Mouse (Mus musculus): ENCODE data around the gene Sycp3. TPM values are rescaled to one million over a fixed set of nuclear protein-coding genes. Genes with fewer than 3 reads are reported as not detected.

Gene Sycp3
- total and polyA plus RNA-seq, 3 experiments: not detected

DNA sequence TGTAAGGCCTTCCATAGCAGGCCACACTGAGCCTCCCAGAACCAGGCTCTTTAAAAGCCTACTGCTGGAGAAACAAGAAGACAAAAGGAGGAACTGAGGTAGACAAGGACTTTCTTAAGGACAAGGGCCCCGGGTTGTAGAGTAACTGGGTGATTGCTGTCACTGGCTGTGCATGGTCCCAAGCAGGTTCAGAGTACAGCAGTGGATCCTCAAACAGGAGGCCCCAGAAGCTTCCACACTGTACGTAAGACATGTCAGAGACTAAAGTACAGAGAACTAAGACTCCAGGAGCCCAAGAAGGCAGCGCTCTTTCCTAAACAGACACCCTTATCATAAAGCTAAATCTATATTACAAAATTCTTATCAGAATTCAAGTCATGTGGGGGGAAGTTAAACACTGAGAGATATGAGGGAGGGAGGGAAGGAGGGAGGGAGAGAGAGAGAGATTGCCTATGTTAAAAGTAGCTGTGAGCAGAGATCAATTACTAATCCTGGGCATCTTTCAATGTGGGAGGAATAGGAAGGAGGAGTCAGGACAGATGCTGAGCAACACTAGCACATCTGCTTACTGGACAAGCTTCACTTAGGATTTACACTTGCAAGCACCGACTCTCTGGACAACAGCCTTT is 35.7 kb downstream of the Sycp3 start:
- 0 out of 4 replicates have a peak, but pooled peaks cover 0 to 2% of the 10 kb centered on the region in 2 experiments for H3K36me3 ChIP-seq (ENCODE audit: control insufficient read depth in 1 of 2, insufficient read depth in 2 of 2, low read length in 2 of 2)
- H3K79me2 ChIP-seq (ENCODE audit: control insufficient read depth, insufficient read depth, low read length, poor library complexity): no peaks in the 10 kb centered on the region
- no peak overlapping the region for H3K9ac ChIP-seq (ENCODE audit: control insufficient read depth, low read depth, low read length, poor library complexity, severe bottlenecking)
- peaks cover 4 to 11% of the 10 kb centered on the region in 2 experiments; a peak in 3 of 4 replicates for H3K4me1 ChIP-seq (ENCODE audit: control insufficient read depth in 1 of 2, insufficient read depth in 2 of 2, low read length in 2 of 2)
- no peaks in the 10 kb centered on the region for H3K27me3 ChIP-seq (ENCODE audit: control insufficient read depth in 1 of 2, insufficient read depth in 2 of 2, low read length in 2 of 2)
- no peak overlapping the region for H3K4me3 ChIP-seq (ENCODE audit: control insufficient read depth in 1 of 2, insufficient read depth in 1 of 2, low read depth in 2 of 2, low read length in 2 of 2)
- DNase-seq (ENCODE audit: low read depth, low spot score): peak; percentile 43
- H3K27ac ChIP-seq (ENCODE audit: control insufficient read depth, low read depth, low read length): no peak overlapping the region
- no peaks in the 10 kb centered on the region for H3K9me3 ChIP-seq (replicated peaks; ENCODE audit: insufficient read depth, low read length)
- TF ChIP-seq EP300 (IDR thresholded peaks at IDR 0.05; ENCODE audit: low read depth in 1 of 2, low read length in 2 of 2) (no peak), GATA1 (IDR thresholded peaks at IDR 0.05; ENCODE audit: low read depth, low read length) (peak; percentile 38; the same call in 1 of the 2 replicates), USF1 (IDR thresholded peaks at IDR 0.05; ENCODE audit: low read depth, low read length) (peak; percentile 58)

GRCm38 (mm10) chr10:88496864-88497564 is 37.6 kb downstream of the Sycp3 start:
- Histone ChIP-seq H3K4me1 (ENCODE audit: control insufficient read depth in 1 of 2, insufficient read depth in 2 of 2, low read length in 2 of 2) (peaks cover 4 to 15% of the 10 kb centered on the region in 2 experiments; a peak in 3 of 4 replicates), H3K27ac (ENCODE audit: control insufficient read depth, low read depth, low read length) (no peak overlapping the region), H3K27me3 (ENCODE audit: control insufficient read depth in 1 of 2, insufficient read depth in 2 of 2, low read length in 2 of 2) (no peaks in the 10 kb centered on the region), H3K79me2 (ENCODE audit: control insufficient read depth, insufficient read depth, low read length, poor library complexity) (no peaks in the 10 kb centered on the region), H3K9me3 (replicated peaks; ENCODE audit: insufficient read depth, low read length) (no peaks in the 10 kb centered on the region), H3K4me3 (ENCODE audit: control insufficient read depth in 1 of 2, insufficient read depth in 1 of 2, low read depth in 2 of 2, low read length in 2 of 2) (no peak overlapping the region), H3K36me3 (ENCODE audit: control insufficient read depth in 1 of 2, insufficient read depth in 2 of 2, low read length in 2 of 2) (0 out of 4 replicates have a peak, but pooled peaks cover 0 to 2% of the 10 kb centered on the region in 2 experiments), H3K9ac (ENCODE audit: control insufficient read depth, low read depth, low read length, poor library complexity, severe bottlenecking) (no peak overlapping the region)
- TF ChIP-seq USF2 (IDR thresholded peaks at IDR 0.05; ENCODE audit: borderline replicate concordance in 1 of 2, insufficient read depth in 1 of 2, low read depth in 1 of 2, low read length in 2 of 2): no peak
- no peak for DNase-seq (ENCODE audit: low read depth, low spot score)

DNA sequence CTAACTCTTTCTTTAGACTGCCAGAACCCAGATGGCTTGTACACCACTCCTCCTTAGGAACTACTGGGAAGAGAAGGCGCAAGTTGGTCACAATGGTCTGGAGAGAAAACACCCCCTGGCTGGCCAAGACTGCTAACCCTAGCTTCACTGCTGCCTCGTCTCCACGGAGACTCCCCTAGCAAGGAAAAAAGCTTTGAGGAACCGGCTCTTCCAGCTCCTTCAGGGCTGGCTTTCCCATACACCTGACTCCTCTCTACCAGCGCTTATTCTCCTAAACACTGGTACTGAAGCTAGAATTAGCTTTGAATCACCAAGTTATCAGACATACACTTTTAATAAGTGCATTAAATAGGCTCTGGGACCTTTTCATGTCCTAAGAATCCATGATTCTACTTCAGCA is 40.6 kb downstream of the Sycp3 start:
- peaks cover 0 to 7% of the 10 kb centered on the region in 2 experiments; a peak in 2 of 4 replicates for H3K36me3 ChIP-seq (ENCODE audit: control insufficient read depth in 1 of 2, insufficient read depth in 2 of 2, low read length in 2 of 2)
- H3K4me1 ChIP-seq (ENCODE audit: control insufficient read depth in 1 of 2, insufficient read depth in 2 of 2, low read length in 2 of 2): peaks cover 13 to 18% of the 10 kb centered on the region in 2 experiments
- no peaks in the 10 kb centered on the region for H3K27me3 ChIP-seq (ENCODE audit: control insufficient read depth in 1 of 2, insufficient read depth in 2 of 2, low read length in 2 of 2)
- H3K4me3 ChIP-seq (ENCODE audit: control insufficient read depth in 1 of 2, insufficient read depth in 1 of 2, low read depth in 2 of 2, low read length in 2 of 2): no peak overlapping the region
- no peak for DNase-seq (ENCODE audit: low read depth, low spot score)
- no peak overlapping the region for H3K9ac ChIP-seq (ENCODE audit: control insufficient read depth, low read depth, low read length, poor library complexity, severe bottlenecking)
- no peak overlapping the region for H3K27ac ChIP-seq (ENCODE audit: control insufficient read depth, low read depth, low read length)
- no peaks in the 10 kb centered on the region for H3K9me3 ChIP-seq (replicated peaks; ENCODE audit: insufficient read depth, low read length)
- H3K79me2 ChIP-seq (ENCODE audit: control insufficient read depth, insufficient read depth, low read length, poor library complexity): no peaks in the 10 kb centered on the region
- TF ChIP-seq ZNF384 (IDR thresholded peaks at IDR 0.05; ENCODE audit: low read depth, low read length): no peak
- no peak for TF ChIP-seq GABPA (IDR thresholded peaks at IDR 0.05; ENCODE audit: low read depth, low read length)
- no peak for TF ChIP-seq CTCF (IDR thresholded peaks at IDR 0.05 in 2 of 3, conservative IDR thresholded peaks at IDR 0.05 in 1 of 3; ENCODE audit: control insufficient read depth in 1 of 3, insufficient read depth in 1 of 3, low read depth in 2 of 3, low read length in 3 of 3, poor library complexity in 1 of 3, severe bottlenecking in 1 of 3)
- no peak for TF ChIP-seq ZKSCAN1 (IDR thresholded peaks at IDR 0.05; ENCODE audit: low read depth, low read length)
- TF ChIP-seq USF2 (IDR thresholded peaks at IDR 0.05; ENCODE audit: borderline replicate concordance in 1 of 2, insufficient read depth in 1 of 2, low read depth in 1 of 2, low read length in 2 of 2): no peak
- TF ChIP-seq POLR2A (IDR thresholded peaks at IDR 0.05; ENCODE audit: control insufficient read depth in 1 of 2, insufficient read depth in 1 of 2, low read depth in 1 of 2, low read length in 2 of 2, poor library complexity in 1 of 2): no peak
- no peak for TF ChIP-seq CHD1 (IDR thresholded peaks at IDR 0.05; ENCODE audit: low read depth, low read length)
- TF ChIP-seq MAFK (IDR thresholded peaks at IDR 0.05; ENCODE audit: borderline replicate concordance, low read depth, low read length): no peak
- no peak for TF ChIP-seq SMC3 (IDR thresholded peaks at IDR 0.05; ENCODE audit: low read depth, low read length)
- TF ChIP-seq NRF1 (IDR thresholded peaks at IDR 0.05; ENCODE audit: insufficient read depth, low read depth, low read length, poor library complexity, severe bottlenecking): no peak
- TF ChIP-seq RCOR1 (IDR thresholded peaks at IDR 0.05; ENCODE audit: low read depth, low read length): no peak
- TF ChIP-seq ETS1 (IDR thresholded peaks at IDR 0.05; ENCODE audit: low read depth, low read length): no peak
- TF ChIP-seq MXI1 (IDR thresholded peaks at IDR 0.05; ENCODE audit: low read depth, low read length): no peak
- no peak for TF ChIP-seq MYB (IDR thresholded peaks at IDR 0.05; ENCODE audit: low read depth, low read length)
- TF ChIP-seq TAL1 (IDR thresholded peaks at IDR 0.05; ENCODE audit: low read length): no peak
- TF ChIP-seq MEF2A (IDR thresholded peaks at IDR 0.05; ENCODE audit: extremely low read depth, insufficient replicate concordance, low read depth, low read length, poor library complexity, severe bottlenecking): no peak

Measured in MEL (cell line).